Mouse (Mus musculus) MEL (cell line): ENCODE data around the gene Ctrc. TPM values are rescaled to one million over a fixed set of nuclear protein-coding genes. Genes with fewer than 3 reads are reported as not detected.

ENCODE experiments used
- DNase-seq: peaks from one replicate; pipeline ENCODE4 v3.0.0; 2011; ENCODE audit warnings: low read depth, low spot score
- H3K27ac ChIP-seq: 2 replicates; pipeline ENCODE4 v1.5.1; 2012; ENCODE audit warnings: low read depth, mild to moderate bottlenecking, control low read depth, low read length, moderate library complexity; ENCODE audit not compliant: control insufficient read depth
- H3K27me3 ChIP-seq, 2 experiments: fragments of 150-350 bp in 1 of 2; sonication (generic) in 1 of 2; 2 replicates each; pipeline ENCODE4 v1.6.1; 2012; ENCODE audit warnings: low read length in 2 of 2, mild to moderate bottlenecking in 2 of 2, improper control_type of control experiment in 1 of 2, moderate library complexity in 1 of 2; ENCODE audit not compliant: insufficient read depth in 2 of 2, control insufficient read depth in 1 of 2
- H3K36me3 ChIP-seq, 2 experiments: 2 replicates each; pipeline ENCODE4 v1.6.1; 2012 to 2014; ENCODE audit warnings: low read length in 2 of 2, improper control_type of control experiment in 1 of 2, inconsistent platforms in 1 of 2, mild to moderate bottlenecking in 1 of 2; ENCODE audit not compliant: insufficient read depth in 2 of 2, control insufficient read depth in 1 of 2
- H3K4me1 ChIP-seq, 2 experiments: fragments of 150-350 bp in 1 of 2; sonication (generic) in 1 of 2; 2 replicates each; pipeline ENCODE4 v1.6.1; 2012; ENCODE audit warnings: low read length in 2 of 2, improper control_type of control experiment in 1 of 2, mild to moderate bottlenecking in 1 of 2; ENCODE audit not compliant: insufficient read depth in 2 of 2, control insufficient read depth in 1 of 2
- H3K4me3 ChIP-seq, 2 experiments: fragments of 150-350 bp in 1 of 2; sonication (generic) in 1 of 2; 2 replicates each; pipeline ENCODE4 v1.5.1; 2012; ENCODE audit warnings: low read depth in 2 of 2, low read length in 2 of 2, mild to moderate bottlenecking in 2 of 2, moderate library complexity in 2 of 2, control low read depth in 1 of 2, improper control_type of control experiment in 1 of 2; ENCODE audit not compliant: control insufficient read depth in 1 of 2, insufficient read depth in 1 of 2
- H3K79me2 ChIP-seq: 2 replicates; pipeline ENCODE4 v1.6.1; 2012; ENCODE audit warnings: mild to moderate bottlenecking, low read length, moderate library complexity; ENCODE audit not compliant: control insufficient read depth, poor library complexity, insufficient read depth
- H3K9ac ChIP-seq: 2 replicates; pipeline ENCODE4 v1.6.1; 2012; ENCODE audit warnings: low read depth, mild to moderate bottlenecking, control low read depth, low read length, moderate library complexity; ENCODE audit not compliant: control insufficient read depth, poor library complexity, severe bottlenecking
- H3K9me3 ChIP-seq: fragments of 150-350 bp; sonication (generic); replicated peaks from 2 replicates; pipeline ENCODE4 v1.6.1; 2012; ENCODE audit warnings: mild to moderate bottlenecking, low read length, improper control_type of control experiment, moderate library complexity; ENCODE audit not compliant: insufficient read depth
- BHLHE40 ChIP-seq: IDR thresholded peaks from 2 replicates; pipeline ENCODE4 v1.6.1; 2012; ENCODE audit warnings: low read depth, mild to moderate bottlenecking, inconsistent platforms, low read length, improper control_type of control experiment, borderline replicate concordance
- CHD1 ChIP-seq: IDR thresholded peaks from 2 replicates; pipeline ENCODE4 v1.6.1; 2012; ENCODE audit warnings: low read depth, mild to moderate bottlenecking, inconsistent platforms, low read length, improper control_type of control experiment
- CHD2 ChIP-seq: IDR thresholded peaks from 2 replicates; pipeline ENCODE4 v1.6.1; 2011; ENCODE audit warnings: low read length, improper control_type of control experiment
- CTCF ChIP-seq, 3 experiments: IDR thresholded peaks in 2 of 3; conservative IDR thresholded peaks in 1 of 3; 2 replicates each; pipeline ENCODE4 v1.5.1; 2011 to 2012; ENCODE audit warnings: low read length in 3 of 3, low read depth in 2 of 3, mild to moderate bottlenecking in 2 of 3, improper control_type of control experiment in 1 of 3, inconsistent platforms in 1 of 3, mixed read lengths in 1 of 3, moderate library complexity in 1 of 3; ENCODE audit not compliant: control insufficient read depth in 1 of 3, insufficient read depth in 1 of 3, poor library complexity in 1 of 3, severe bottlenecking in 1 of 3
- E2F4 ChIP-seq: IDR thresholded peaks from 2 replicates; pipeline ENCODE4 v1.6.1; 2011; ENCODE audit warnings: low read depth, low read length, improper control_type of control experiment, borderline replicate concordance
- ELF1 ChIP-seq: IDR thresholded peaks from 2 replicates; pipeline ENCODE4 v1.6.1; 2014; ENCODE audit warnings: low read depth, mild to moderate bottlenecking, inconsistent platforms, low read length, improper control_type of control experiment, moderate library complexity
- ETS1 ChIP-seq: IDR thresholded peaks from 2 replicates; pipeline ENCODE4 v1.6.1; 2012; ENCODE audit warnings: low read depth, mild to moderate bottlenecking, inconsistent platforms, low read length, improper control_type of control experiment, moderate library complexity
- GABPA ChIP-seq: IDR thresholded peaks from 2 replicates; pipeline ENCODE4 v1.6.1; 2012; ENCODE audit warnings: low read depth, mild to moderate bottlenecking, inconsistent platforms, low read length, improper control_type of control experiment, moderate library complexity
- GATA1 ChIP-seq: IDR thresholded peaks from 2 replicates; pipeline ENCODE4 v1.6.1; 2011; ENCODE audit warnings: low read depth, low read length, improper control_type of control experiment
- HCFC1 ChIP-seq: IDR thresholded peaks from 2 replicates; pipeline ENCODE4 v1.6.1; 2012; ENCODE audit warnings: low read depth, mild to moderate bottlenecking, inconsistent platforms, low read length, improper control_type of control experiment, moderate library complexity
- JUND ChIP-seq: IDR thresholded peaks from 2 replicates; pipeline ENCODE4 v1.6.1; 2011; ENCODE audit warnings: low read depth, mild to moderate bottlenecking, improper control_type of control experiment, low read length
- MAFK ChIP-seq: IDR thresholded peaks from 2 replicates; pipeline ENCODE4 v1.6.1; 2011; ENCODE audit warnings: low read depth, mild to moderate bottlenecking, low read length, improper control_type of control experiment, borderline replicate concordance
- MEF2A ChIP-seq: IDR thresholded peaks from 2 replicates; pipeline ENCODE4 v1.6.1; 2014; ENCODE audit warnings: low read depth, mild to moderate bottlenecking, inconsistent platforms, low read length, improper control_type of control experiment; ENCODE audit not compliant: poor library complexity, insufficient replicate concordance, severe bottlenecking; ENCODE audit errors: extremely low read depth
- MYB ChIP-seq: IDR thresholded peaks from 2 replicates; pipeline ENCODE4 v1.6.1; 2011; ENCODE audit warnings: mild to moderate bottlenecking, low read depth, low read length, improper control_type of control experiment
- MYC ChIP-seq: IDR thresholded peaks from 2 replicates; pipeline ENCODE4 v1.6.1; 2011; ENCODE audit warnings: low read depth, mild to moderate bottlenecking, low read length, improper control_type of control experiment, moderate library complexity
- NELFE ChIP-seq: IDR thresholded peaks from 2 replicates; pipeline ENCODE4 v1.6.1; 2011; ENCODE audit warnings: low read depth, low read length, improper control_type of control experiment
- POLR2A ChIP-seq, 2 experiments: IDR thresholded peaks; 2 replicates each; pipeline ENCODE4 v1.6.1; 2011 to 2012; ENCODE audit warnings: low read length in 2 of 2, mild to moderate bottlenecking in 2 of 2, control low read depth in 1 of 2, improper control_type of control experiment in 1 of 2, low read depth in 1 of 2, moderate library complexity in 1 of 2; ENCODE audit not compliant: control insufficient read depth in 1 of 2, insufficient read depth in 1 of 2, poor library complexity in 1 of 2
- RAD21 ChIP-seq: IDR thresholded peaks from 2 replicates; pipeline ENCODE4 v1.6.1; 2011; ENCODE audit warnings: mild to moderate bottlenecking, low read depth, low read length, improper control_type of control experiment
- SIN3A ChIP-seq: IDR thresholded peaks from 2 replicates; pipeline ENCODE4 v1.6.1; 2012; ENCODE audit warnings: low read length, improper control_type of control experiment, inconsistent platforms
- TBP ChIP-seq: IDR thresholded peaks from 2 replicates; pipeline ENCODE4 v1.8.0; 2011; ENCODE audit warnings: low read depth, low read length, improper control_type of control experiment
- UBTF ChIP-seq: IDR thresholded peaks from 2 replicates; pipeline ENCODE4 v1.6.1; 2012; ENCODE audit warnings: low read depth, mild to moderate bottlenecking, inconsistent platforms, low read length, improper control_type of control experiment, moderate library complexity, borderline replicate concordance; ENCODE audit not compliant: insufficient read depth
- USF2 ChIP-seq, 2 experiments: IDR thresholded peaks; 2 replicates each; pipeline ENCODE4 v1.6.1; 2011 to 2012; ENCODE audit warnings: improper control_type of control experiment in 2 of 2, low read length in 2 of 2, borderline replicate concordance in 1 of 2, inconsistent platforms in 1 of 2, low read depth in 1 of 2, mild to moderate bottlenecking in 1 of 2; ENCODE audit not compliant: insufficient read depth in 1 of 2
- ZKSCAN1 ChIP-seq: IDR thresholded peaks from 2 replicates; pipeline ENCODE4 v1.6.1; 2012; ENCODE audit warnings: low read depth, mild to moderate bottlenecking, inconsistent platforms, low read length, improper control_type of control experiment, moderate library complexity
- ZMIZ1 ChIP-seq: IDR thresholded peaks from 2 replicates; pipeline ENCODE4 v1.6.1; 2012; ENCODE audit warnings: low read depth, mild to moderate bottlenecking, inconsistent platforms, low read length, improper control_type of control experiment, moderate library complexity
- polyA plus RNA-seq, 2 experiments: library from polyadenylated mRNA; stranded (reverse) in 1 of 2; unstranded in 1 of 2; fragments of >175 nt in 1 of 2; fragments of >200 nt in 1 of 2; gene quantifications; 2 replicates each; pipeline versions ENCODE4 v1.2.1 to v1.2.4; 2012; ENCODE audit warnings: low replicate concordance in 2 of 2, low read depth in 1 of 2; ENCODE audit not compliant: insufficient read length in 2 of 2, insufficient read depth in 1 of 2, missing spikeins in 1 of 2
- total RNA-seq: library from RNA; depleted of rRNA; stranded (reverse); fragments of 300-350 nt; gene quantifications from 2 replicates; pipeline ENCODE4 v1.2.3, GENCODE M21; 2012

Ctrc gene
- total and polyA plus RNA-seq, 3 experiments: not detected

DNA sequence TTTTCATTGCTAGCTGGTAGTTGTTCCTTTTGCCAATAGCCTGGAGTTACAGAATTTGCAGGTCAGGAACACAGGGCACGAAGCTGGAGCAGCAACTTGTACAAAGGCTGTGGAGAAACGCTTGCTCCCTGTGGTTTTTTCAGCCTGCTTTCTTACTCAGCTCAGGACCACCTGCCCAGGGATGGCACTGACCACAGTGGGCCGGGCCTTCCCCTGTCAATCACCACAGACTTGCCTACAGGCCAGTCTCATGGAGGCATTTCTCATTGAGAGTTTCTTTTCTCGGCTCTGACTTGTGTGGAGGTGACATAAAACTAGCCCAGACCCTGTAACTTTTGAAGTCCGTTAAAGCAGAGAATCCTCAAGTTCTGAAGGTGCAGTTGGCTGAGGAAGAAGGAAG, 48.6 kb downstream of the Ctrc start:
- Histone ChIP-seq H3K79me2 (no peaks in the 10 kb centered on the region; the same call in 1 of the 2 replicates), H3K36me3 (peaks cover 0 to 2% of the 10 kb centered on the region in 2 experiments; a peak in 1 of 4 replicates), H3K27me3 (no peaks in the 10 kb centered on the region), H3K27ac (no peak overlapping the region), H3K4me1 (no peaks in the 10 kb centered on the region; a peak in 2 of 4 replicates), H3K9ac (no peak overlapping the region), H3K9me3 (no peaks in the 10 kb centered on the region), H3K4me3 (no peak overlapping the region)
- no peak for DNase-seq
- TF ChIP-seq UBTF (no peak), ZMIZ1 (no peak), NELFE (no peak)

- DNase-seq: no peak
- no peaks in the 10 kb centered on the region for H3K9me3 ChIP-seq
- no peaks in the 10 kb centered on the region for H3K27me3 ChIP-seq
- TF ChIP-seq TBP (no peak), ZKSCAN1 (no peak), JUND (no peak), CHD1 (no peak), USF2 (IDR thresholded peaks at IDR 0.05; ENCODE audit: borderline replicate concordance in 1 of 2, insufficient read depth in 1 of 2, low read depth in 1 of 2, low read length in 2 of 2) (no peak), ELF1 (no peak), ZMIZ1 (no peak)
- peaks cover 0 to 4% of the 10 kb centered on the region in 2 experiments; a peak in 1 of 4 replicates for H3K36me3 ChIP-seq
- no peak overlapping the region for H3K4me3 ChIP-seq
- H3K27ac ChIP-seq: no peak overlapping the region
- H3K4me1 ChIP-seq: peaks cover 0 to 5% of the 10 kb centered on the region in 2 experiments; a peak in 2 of 4 replicates
- no peaks in the 10 kb centered on the region; the same call in 1 of the 2 replicates for H3K79me2 ChIP-seq
- H3K9ac ChIP-seq: no peak overlapping the region
Measured at GRCm38 (mm10) chr4:141796954-141797353, 49.2 kb downstream of the Ctrc start.

- Histone ChIP-seq H3K4me3 (no peak overlapping the region), H3K27ac (no peak overlapping the region), H3K9ac (no peak overlapping the region), H3K9me3 (no peaks in the 10 kb centered on the region), H3K27me3 (no peaks in the 10 kb centered on the region), H3K79me2 (no peaks in the 10 kb centered on the region; the same call in 1 of the 2 replicates), H3K4me1 (peaks cover 0 to 8% of the 10 kb centered on the region in 2 experiments; a peak in 2 of 4 replicates), H3K36me3 (peaks cover 0 to 6% of the 10 kb centered on the region in 2 experiments; a peak in 1 of 4 replicates)
- no peak for DNase-seq
- TF ChIP-seq HCFC1 (no peak), CTCF (IDR thresholded peaks at IDR 0.05 in 2 of 3, conservative IDR thresholded peaks at IDR 0.05 in 1 of 3; ENCODE audit: control insufficient read depth in 1 of 3, insufficient read depth in 1 of 3, low read depth in 2 of 3, low read length in 3 of 3, poor library complexity in 1 of 3, severe bottlenecking in 1 of 3) (no peak), SIN3A (no peak), TBP (no peak), CHD1 (no peak), MYB (no peak), GABPA (no peak), CHD2 (no peak), BHLHE40 (no peak), RAD21 (no peak), E2F4 (no peak), MEF2A (no peak), POLR2A (IDR thresholded peaks at IDR 0.05; ENCODE audit: control insufficient read depth in 1 of 2, insufficient read depth in 1 of 2, low read depth in 1 of 2, low read length in 2 of 2, poor library complexity in 1 of 2) (no peak), ETS1 (no peak), ZMIZ1 (no peak), GATA1 (no peak), MAFK (no peak), MYC (no peak)
- TF ChIP-seq, all 39 proteins: peak for 0
Measured at GRCm38 (mm10) chr4:141796356-141796755, 49.8 kb downstream of the Ctrc start.
